Mouse (Mus musculus): ENCODE measurements around the gene H2-DMb2. TPM values are rescaled to one million over a fixed set of nuclear protein-coding genes. Genes with fewer than 3 reads are reported as not detected.

The H2-DMb2 gene
- total and polyA plus RNA-seq, 3 experiments: 0.77 to 1.5 TPM; not detected in 1

DNA sequence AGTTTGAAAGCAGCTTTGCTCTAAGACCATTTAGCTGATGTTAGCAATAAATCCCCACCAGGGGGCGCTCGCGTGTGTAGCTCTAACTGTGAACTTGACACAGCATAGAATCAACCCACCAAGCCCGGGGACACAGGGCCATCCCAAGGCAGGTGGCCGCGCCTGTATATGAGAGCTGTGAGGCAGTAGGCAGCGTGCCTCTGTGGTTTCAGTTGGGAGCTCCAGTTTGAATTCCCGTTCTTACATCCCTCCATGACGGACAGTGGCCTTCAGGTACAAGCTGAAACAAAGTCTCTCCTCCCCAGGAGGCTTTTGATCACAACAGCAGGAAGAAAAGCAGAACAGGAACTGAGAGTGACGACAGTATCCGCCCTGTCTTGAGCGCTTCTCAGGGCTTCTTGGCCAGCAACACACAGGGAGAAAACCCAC is 41.5 kb upstream of the H2-DMb2 start (continued):
- TF ChIP-seq USF1 (IDR thresholded peaks at IDR 0.05; ENCODE audit: low read depth, low read length) (no peak), JUND (IDR thresholded peaks at IDR 0.05; ENCODE audit: low read depth, low read length) (no peak), POLR2AphosphoS5 (IDR thresholded peaks at IDR 0.05; ENCODE audit: borderline replicate concordance, low read depth, low read length) (no peak), POLR2A (IDR thresholded peaks at IDR 0.05; ENCODE audit: control insufficient read depth in 1 of 2, insufficient read depth in 1 of 2, low read depth in 1 of 2, low read length in 2 of 2, poor library complexity in 1 of 2) (peak in 1 of 2 experiments; percentile 54; a peak in 1 of 4 replicates), TAL1 (IDR thresholded peaks at IDR 0.05; ENCODE audit: low read length) (no peak), RCOR1 (IDR thresholded peaks at IDR 0.05; ENCODE audit: low read depth, low read length) (no peak), ELF1 (IDR thresholded peaks at IDR 0.05; ENCODE audit: low read depth, low read length) (no peak), MEF2A (IDR thresholded peaks at IDR 0.05; ENCODE audit: extremely low read depth, insufficient replicate concordance, low read depth, low read length, poor library complexity, severe bottlenecking) (no peak), TBP (IDR thresholded peaks at IDR 0.05; ENCODE audit: low read depth, low read length) (peak; percentile 47), HCFC1 (IDR thresholded peaks at IDR 0.05; ENCODE audit: low read depth, low read length) (no peak), NELFE (IDR thresholded peaks at IDR 0.05; ENCODE audit: low read depth, low read length) (no peak), MAFK (IDR thresholded peaks at IDR 0.05; ENCODE audit: borderline replicate concordance, low read depth, low read length) (peak; percentile 91), CTCF (IDR thresholded peaks at IDR 0.05 in 2 of 3, conservative IDR thresholded peaks at IDR 0.05 in 1 of 3; ENCODE audit: control insufficient read depth in 1 of 3, insufficient read depth in 1 of 3, low read depth in 2 of 3, low read length in 3 of 3, poor library complexity in 1 of 3, severe bottlenecking in 1 of 3) (peak; percentile 79 to 91 (median 80)), BHLHE40 (IDR thresholded peaks at IDR 0.05; ENCODE audit: borderline replicate concordance, low read depth, low read length) (no peak)

DNA sequence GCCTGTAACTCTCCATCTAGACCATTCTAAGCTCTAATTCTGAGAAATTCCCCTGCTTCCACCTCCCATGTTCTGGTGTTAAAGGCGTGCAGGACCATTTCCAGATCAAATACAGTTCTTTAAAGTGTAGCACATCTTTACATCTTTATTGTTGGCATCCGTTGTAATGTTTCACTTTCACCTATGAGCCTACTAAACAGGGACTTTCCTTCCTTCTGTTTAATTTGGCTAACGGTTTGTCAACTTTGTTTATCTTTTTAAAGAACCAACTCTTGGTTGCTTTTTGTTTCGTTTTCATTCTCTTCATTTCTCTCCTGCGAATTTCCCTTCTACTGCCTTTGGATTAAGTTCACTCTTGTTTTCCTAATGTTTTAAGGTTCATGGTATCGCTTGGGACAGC is 40.3 kb upstream of the H2-DMb2 start:
- Histone ChIP-seq H3K4me3 (ENCODE audit: control insufficient read depth in 1 of 2, insufficient read depth in 1 of 2, low read depth in 2 of 2, low read length in 2 of 2) (peak overlapping the region; percentile 45 to 79), H3K9ac (ENCODE audit: control insufficient read depth, low read depth, low read length, poor library complexity, severe bottlenecking) (peak overlapping the region; percentile 49), H3K4me1 (ENCODE audit: control insufficient read depth in 1 of 2, insufficient read depth in 2 of 2, low read length in 2 of 2) (no peaks in the 10 kb centered on the region; a peak in 1 of 4 replicates), H3K27ac (ENCODE audit: control insufficient read depth, low read depth, low read length) (no peak overlapping the region), H3K79me2 (ENCODE audit: control insufficient read depth, insufficient read depth, low read length, poor library complexity) (no peaks in the 10 kb centered on the region), H3K36me3 (ENCODE audit: control insufficient read depth in 1 of 2, insufficient read depth in 2 of 2, low read length in 2 of 2) (no peaks in the 10 kb centered on the region), H3K27me3 (ENCODE audit: control insufficient read depth in 1 of 2, insufficient read depth in 2 of 2, low read length in 2 of 2) (no peaks in the 10 kb centered on the region), H3K9me3 (replicated peaks; ENCODE audit: insufficient read depth, low read length) (no peaks in the 10 kb centered on the region)
- peak; percentile 41 for DNase-seq (ENCODE audit: low read depth, low spot score)
- TF ChIP-seq MXI1 (IDR thresholded peaks at IDR 0.05; ENCODE audit: low read depth, low read length) (peak; percentile 25; the same call in 1 of the 2 replicates), CTCF (IDR thresholded peaks at IDR 0.05 in 2 of 3, conservative IDR thresholded peaks at IDR 0.05 in 1 of 3; ENCODE audit: control insufficient read depth in 1 of 3, insufficient read depth in 1 of 3, low read depth in 2 of 3, low read length in 3 of 3, poor library complexity in 1 of 3, severe bottlenecking in 1 of 3) (no peak), TBP (IDR thresholded peaks at IDR 0.05; ENCODE audit: low read depth, low read length) (no peak), SIN3A (IDR thresholded peaks at IDR 0.05; ENCODE audit: low read length) (peak; percentile 31; the same call in 1 of the 2 replicates), JUND (IDR thresholded peaks at IDR 0.05; ENCODE audit: low read depth, low read length) (no peak), ZNF384 (IDR thresholded peaks at IDR 0.05; ENCODE audit: low read depth, low read length) (no peak), ETS1 (IDR thresholded peaks at IDR 0.05; ENCODE audit: low read depth, low read length) (peak; percentile 65; the same call in 1 of the 2 replicates), E2F4 (IDR thresholded peaks at IDR 0.05; ENCODE audit: borderline replicate concordance, low read depth, low read length) (no peak), MAZ (IDR thresholded peaks at IDR 0.05; ENCODE audit: low read depth, low read length) (no peak), CHD2 (IDR thresholded peaks at IDR 0.05; ENCODE audit: low read length) (no peak), RAD21 (IDR thresholded peaks at IDR 0.05; ENCODE audit: low read depth, low read length) (no peak)
